Mouse (Mus musculus) heart, embryonic 14.5 days (tissue): ENCODE data around the gene Pga5. TPM values are rescaled to one million over a fixed set of nuclear protein-coding genes. Genes with fewer than 3 reads are reported as not detected.

ENCODE experiments used
- ATAC-seq: fragments of 200-750 bp; cut with Nextera tagmentation; 2 replicates; pipeline ENCODE4 v1.8.0; 2017; ENCODE audit warnings: low read depth, moderate TSS enrichment; ENCODE audit not compliant: insufficient number of reproducible peaks, insufficient read depth, low FRiP score
- H3K27ac ChIP-seq, 2 experiments: fragments of 200-500 bp in 1 of 2; fragments of 300-500 bp in 1 of 2; sonication (generic) in 1 of 2; replicated peaks in 1 of 2; 2 replicates each; pipeline ENCODE4 v1.5.1; 2012 to 2014; ENCODE audit warnings: low read depth in 2 of 2, low read length in 2 of 2, control low read depth in 1 of 2, mild to moderate bottlenecking in 1 of 2, mixed read lengths in 1 of 2; ENCODE audit not compliant: control insufficient read depth in 1 of 2, insufficient read depth in 1 of 2
- H3K27me3 ChIP-seq: fragments of 300-500 bp; sonication (generic); 2 replicates; pipeline ENCODE4 v1.6.1; 2014; ENCODE audit warnings: mild to moderate bottlenecking, low read length, control low read depth; ENCODE audit not compliant: control insufficient read depth, insufficient read depth
- H3K36me3 ChIP-seq: fragments of 300-500 bp; sonication (generic); 2 replicates; pipeline ENCODE4 v1.6.1; 2014; ENCODE audit warnings: mild to moderate bottlenecking, control low read depth, low read length, mixed read lengths; ENCODE audit not compliant: control insufficient read depth, insufficient read depth
- H3K4me1 ChIP-seq, 2 experiments: fragments of 200-500 bp in 1 of 2; fragments of 300-500 bp in 1 of 2; sonication (generic) in 1 of 2; 2 replicates each; pipeline ENCODE4 v1.6.1; 2012 to 2014; ENCODE audit warnings: low read length in 2 of 2, control low read depth in 1 of 2, mixed read lengths in 1 of 2; ENCODE audit not compliant: control insufficient read depth in 2 of 2, insufficient read depth in 2 of 2
- H3K4me2 ChIP-seq: fragments of 300-500 bp; sonication (generic); 2 replicates; pipeline ENCODE4 v1.6.1; 2014; ENCODE audit warnings: mild to moderate bottlenecking, low read length
- H3K4me3 ChIP-seq, 2 experiments: fragments of 200-500 bp in 1 of 2; fragments of 300-500 bp in 1 of 2; sonication (generic) in 1 of 2; 2 replicates each; pipeline ENCODE4 v1.5.1; 2012 to 2014; ENCODE audit warnings: low read length in 2 of 2, mild to moderate bottlenecking in 2 of 2, control low read depth in 1 of 2, low read depth in 1 of 2, moderate library complexity in 1 of 2; ENCODE audit not compliant: control insufficient read depth in 1 of 2, insufficient read depth in 1 of 2
- H3K9ac ChIP-seq: fragments of 300-500 bp; sonication (generic); 2 replicates; pipeline ENCODE4 v1.6.1; 2014; ENCODE audit warnings: mild to moderate bottlenecking, low read length
- H3K9me3 ChIP-seq: fragments of 300-500 bp; sonication (generic); 2 replicates; pipeline ENCODE4 v1.6.1; 2016; ENCODE audit warnings: low read length, control low read depth; ENCODE audit not compliant: control insufficient read depth
- WGBS: fragments of 180-500 bp; shearing (Covaris S2); extraction: QIAGEN DNeasy Blood & Tissue Kit; methylation state at CpG from one replicate; pipeline ENCODE4 v1.1.7; 2014; 5-methylcytosine and 5-hydroxymethylcytosine counted together
- polyA plus RNA-seq: library from polyadenylated mRNA; unstranded; fragments of >200 nt; fragmentation: Nextera tagmentation; extraction: Ambion mirVana; gene quantifications from 2 replicates; pipeline ENCODE4 v1.2.1, GENCODE M21; 2014

Pga5 gene
- polyA plus RNA-seq, 1 experiment from 2014 or later, result not detected

- Histone ChIP-seq H3K4me1 (no peaks in the 10 kb centered on the region), H3K9ac (no peak overlapping the region), H3K4me3 (no peak overlapping the region), H3K36me3 (no peaks in the 10 kb centered on the region), H3K4me2 (no peak overlapping the region), H3K27me3 (peaks cover 4% of the 10 kb centered on the region; the same call in 1 of the 2 replicates), H3K9me3 (no peaks in the 10 kb centered on the region), H3K27ac (no peak overlapping the region)
- no peak for ATAC-seq
- WGBS, result 59% methylated on average over 4 of the region's 4 CpGs
These were observed 3.7 kb upstream of the Pga5 start for GRCm38 (mm10) chr19:10681571-10681970.

- ATAC-seq, result no peak
These were observed 849 bp upstream of the Pga5 start for GRCm38 (mm10) chr19:10678772-10679067.

GRCm38 (mm10) chr19:10676656-10677055, 1.2 kb downstream of the Pga5 start:
- no peak overlapping the region for H3K27ac ChIP-seq
- H3K4me3 ChIP-seq, result no peak overlapping the region
- no peaks in the 10 kb centered on the region for H3K9me3 ChIP-seq
- 80% methylated on average over 16 of the region's 16 CpGs for WGBS
- peaks cover 3 to 4% of the 10 kb centered on the region in 2 experiments; a peak in 1 of 4 replicates for H3K4me1 ChIP-seq
- ATAC-seq, result no peak
- H3K27me3 ChIP-seq, result no peaks in the 10 kb centered on the region
- no peak overlapping the region for H3K4me2 ChIP-seq
- no peak overlapping the region for H3K9ac ChIP-seq
- H3K36me3 ChIP-seq, result no peaks in the 10 kb centered on the region

More at GRCm38 (mm10) chr19:10678772-10679067, 849 bp upstream of the Pga5 start:
- Histone ChIP-seq H3K36me3 (no peaks in the 10 kb centered on the region), H3K27me3 (no peaks in the 10 kb centered on the region; the same call in 1 of the 2 replicates), H3K4me1 (no peaks in the 10 kb centered on the region), H3K9me3 (no peaks in the 10 kb centered on the region), H3K27ac (no peak overlapping the region), H3K4me3 (no peak overlapping the region), H3K9ac (0 out of 2 replicates have a peak overlapping the region, but pooled peaks have one; percentile 8), H3K4me2 (no peak overlapping the region)
- WGBS, result 74% methylated on average over 1 of the region's 1 CpGs

- Histone ChIP-seq H3K4me1 (peaks cover 3 to 4% of the 10 kb centered on the region in 2 experiments; a peak in 1 of 4 replicates), H3K9me3 (no peaks in the 10 kb centered on the region), H3K4me3 (no peak overlapping the region), H3K4me2 (no peak overlapping the region), H3K9ac (no peak overlapping the region), H3K27me3 (no peaks in the 10 kb centered on the region), H3K36me3 (no peaks in the 10 kb centered on the region), H3K27ac (no peak overlapping the region)
- no peak for ATAC-seq
- 39% methylated on average over 1 of the region's 1 CpGs for WGBS
These were observed 4.6 kb downstream of the Pga5 start for GRCm38 (mm10) chr19:10673275-10673674.

DNA sequence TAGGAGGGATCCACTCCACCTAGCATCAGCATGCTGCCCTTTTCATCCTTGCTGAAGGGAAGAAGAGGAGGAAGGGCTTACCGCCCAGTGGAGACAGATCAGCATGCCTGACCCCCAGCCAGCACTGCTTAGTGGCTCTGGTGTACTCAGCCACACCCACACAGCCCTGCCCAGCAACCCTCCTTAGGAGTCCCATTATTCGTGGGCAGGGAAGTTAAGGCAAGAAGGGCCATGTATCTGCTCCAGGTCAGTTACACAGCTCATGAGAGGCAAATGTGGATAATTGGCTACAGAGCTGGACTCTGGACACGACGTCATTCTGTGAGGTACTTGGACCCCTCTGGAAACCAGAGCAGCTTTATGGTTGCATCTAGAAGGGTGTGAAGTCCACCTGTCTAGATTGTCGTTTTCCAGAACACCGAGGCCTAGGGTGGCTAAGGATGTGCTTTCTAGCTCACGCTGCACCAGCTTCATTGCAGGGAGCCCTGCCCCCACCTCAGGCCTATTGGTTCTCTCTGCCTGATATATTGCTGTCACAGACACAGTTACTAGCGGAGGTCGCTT, 5.9 kb downstream of the Pga5 start:
- no peak overlapping the region for H3K4me2 ChIP-seq
- H3K9ac ChIP-seq, result no peak overlapping the region
- no peaks in the 10 kb centered on the region for H3K9me3 ChIP-seq
- no peaks in the 10 kb centered on the region for H3K27me3 ChIP-seq
- H3K4me1 ChIP-seq, result peaks cover 3 to 4% of the 10 kb centered on the region in 2 experiments; a peak in 1 of 4 replicates
- H3K27ac ChIP-seq, result no peak overlapping the region
- H3K4me3 ChIP-seq, result no peak overlapping the region
- WGBS, result 60% methylated on average over 9 of the region's 9 CpGs
- no peak for ATAC-seq
- H3K36me3 ChIP-seq, result no peaks in the 10 kb centered on the region

GRCm38 (mm10) chr19:10671319-10671718, 6.6 kb downstream of the Pga5 start:
- 79% methylated on average over 4 of the region's 4 CpGs for WGBS
- Histone ChIP-seq H3K9ac (no peak overlapping the region), H3K4me2 (no peak overlapping the region)

GRCm38 (mm10) chr19:10665499-10665898, 12.4 kb downstream of the Pga5 start:
- Histone ChIP-seq H3K4me2 (no peak overlapping the region), H3K36me3 (no peaks in the 10 kb centered on the region), H3K27ac (no peak overlapping the region), H3K9ac (no peak overlapping the region), H3K4me1 (no peaks in the 10 kb centered on the region), H3K4me3 (no peak overlapping the region), H3K9me3 (no peaks in the 10 kb centered on the region), H3K27me3 (no peaks in the 10 kb centered on the region)
- WGBS, result 5% methylated on average over 2 of the region's 2 CpGs
- ATAC-seq, result no peak

More at GRCm38 (mm10) chr19:10671319-10671718, 6.6 kb downstream of the Pga5 start:
- Histone ChIP-seq H3K36me3 (no peaks in the 10 kb centered on the region), H3K27ac (no peak overlapping the region), H3K27me3 (no peaks in the 10 kb centered on the region), H3K9me3 (no peaks in the 10 kb centered on the region), H3K4me3 (no peak overlapping the region), H3K4me1 (peaks cover 3 to 4% of the 10 kb centered on the region in 2 experiments; a peak in 1 of 4 replicates)
- no peak for ATAC-seq

DNA sequence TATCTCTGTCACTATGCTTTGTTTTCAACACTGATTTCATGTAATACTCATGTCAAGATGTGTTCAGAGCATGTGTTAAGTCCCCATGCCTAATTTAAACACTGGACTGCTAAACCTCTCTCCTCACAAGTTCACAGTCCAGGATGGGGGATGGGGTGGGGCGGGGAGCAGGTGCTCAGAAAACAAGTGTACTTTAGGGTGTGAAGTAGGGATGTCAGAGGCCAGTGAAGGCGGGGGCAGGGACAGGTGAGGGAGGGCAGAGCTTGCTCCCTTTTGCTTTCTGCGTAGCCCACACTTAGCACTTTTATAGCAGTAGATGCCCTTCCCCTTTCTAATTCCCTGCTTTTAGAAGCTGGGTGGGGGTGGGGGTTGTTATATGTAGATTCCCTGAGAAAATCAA, 12.8 kb downstream of the Pga5 start:
- H3K4me2 ChIP-seq, result no peak overlapping the region

More for the DNA sequence above, 12.8 kb downstream of the Pga5 start:
- WGBS, result 58% methylated on average over 3 of the region's 3 CpGs
- Histone ChIP-seq H3K36me3 (no peaks in the 10 kb centered on the region), H3K4me1 (no peaks in the 10 kb centered on the region), H3K9me3 (no peaks in the 10 kb centered on the region), H3K27me3 (no peaks in the 10 kb centered on the region), H3K9ac (no peak overlapping the region), H3K4me3 (no peak overlapping the region), H3K27ac (no peak overlapping the region)
- ATAC-seq, result no peak
